ENCODE assay signal across 30 mouse cellular contexts in genomic region chr4:129129387-129129786, GRCm38 (mm10). TPM values are rescaled to one million over a fixed set of nuclear protein-coding genes. Genes with fewer than 3 reads are reported as not detected.
A peak's percentile ranks its signal among the peaks of the same experiment; 100 is the strongest.
DNase-seq lines count a peak whose midpoint lies in the region; ATAC-seq and TF ChIP-seq lines count a peak whose summit lies in the region.
"Had no signal": no experiment of that assay in that cellular context is flagged by ENCODE, and none has a peak within 500 bp of the region (broad histone marks: within the 10 kb centered on the region; RNA-seq: fewer than 3 reads in every experiment).

No protein-coding gene starts in this region.

- no peak for ATAC-seq in kidney, embryonic 15.5 days (replicated peaks; ENCODE audit: low FRiP score)

- no peaks in the 10 kb centered on the region for H3K9me3 ChIP-seq in kidney, embryonic 15.5 days (replicated peaks)
- no peaks in the 10 kb centered on the region for H3K9me3 ChIP-seq in embryonic facial prominence, embryonic 10.5 days
- H3K9me3 ChIP-seq: embryonic facial prominence, embryonic 15.5 days; forebrain, embryonic 12.5 days; G1E; heart, embryonic 13.5 days had no signal

- 0 out of 2 replicates have a peak overlapping the region, but pooled peaks have one; percentile 61 for H3K4me2 ChIP-seq in kidney, embryonic 15.5 days
- H3K4me2 ChIP-seq: hindbrain, embryonic 14.5 days had no signal

- H3K4me1 ChIP-seq in kidney, embryonic 15.5 days: peaks cover 53% of the 10 kb centered on the region
- H3K4me1 ChIP-seq in embryonic facial prominence, embryonic 10.5 days: peaks cover 53% of the 10 kb centered on the region

- intact Hi-C loops in gastrocnemius, adult 2 months (cut with DNase I): no loop called here

- H3K27ac ChIP-seq in kidney, embryonic 15.5 days: peak overlapping the region; percentile 39; the same call in 1 of the 2 replicates
- no peak overlapping the region; the same call in 1 of the 2 replicates for H3K27ac ChIP-seq in embryonic facial prominence, embryonic 10.5 days (replicated peaks)
- H3K27ac ChIP-seq in gastrocnemius, adult 2 months: no peak overlapping the region
- H3K27ac ChIP-seq: embryonic facial prominence, embryonic 15.5 days; heart, adult 2 months; heart, embryonic 13.5 days; hindbrain, embryonic 14.5 days; liver, embryonic 14.5 days had no signal

- TF ChIP-seq CTCF in gastrocnemius, adult 2 months (IDR thresholded peaks at IDR 0.05): no peak

- WGBS in kidney, embryonic 15.5 days: 23% methylated on average over 9 of the region's 9 CpGs
- WGBS in embryonic facial prominence, embryonic 10.5 days: 33% methylated on average over 9 of the region's 9 CpGs

- H3K4me3 ChIP-seq in kidney, embryonic 15.5 days (replicated peaks): no peak overlapping the region
- H3K4me3 ChIP-seq in embryonic facial prominence, embryonic 10.5 days: no peak overlapping the region
- H3K4me3 ChIP-seq in gastrocnemius, adult 2 months: no peak overlapping the region
- H3K4me3 ChIP-seq: forebrain, embryonic 12.5 days; heart, adult 2 months; heart, embryonic 13.5 days had no signal

- H3K27me3 ChIP-seq in kidney, embryonic 15.5 days: peaks cover 20% of the 10 kb centered on the region
- H3K27me3 ChIP-seq in embryonic facial prominence, embryonic 10.5 days (replicated peaks; ENCODE audit: low read depth, poor library complexity, severe bottlenecking): peaks cover 48% of the 10 kb centered on the region

- DNase-seq in kidney, postnatal 36 days: no peak
- peak; percentile 46 for DNase-seq in testis, postnatal 14 days (ENCODE audit: low spot score)
- DNase-seq in testis, postnatal 10 days (ENCODE audit: low spot score): no peak
- DNase-seq in embryonic facial prominence, embryonic 10.5 days (ENCODE audit: low spot score): peak; percentile 27
- DNase-seq in naive thymus-derived CD4-positive, alpha-beta T cell, adult 2 months (ENCODE audit: low read depth): peak; percentile 30
- DNase-seq in spleen, adult 12 weeks (ENCODE audit: low spot score): no peak
- no peak for DNase-seq in gastrocnemius, adult 2 months
- DNase-seq: gastrocnemius, postnatal 14 days; right cerebral cortex, postnatal 14 days had no signal

- H3K9ac ChIP-seq in kidney, embryonic 15.5 days: no peak overlapping the region
- H3K9ac ChIP-seq: embryonic facial prominence, embryonic 15.5 days; forebrain, embryonic 12.5 days; heart, embryonic 13.5 days; hindbrain, embryonic 14.5 days; liver, embryonic 14.5 days had no signal

- no peaks in the 10 kb centered on the region for H3K36me3 ChIP-seq in kidney, embryonic 15.5 days
- H3K36me3 ChIP-seq in embryonic facial prominence, embryonic 10.5 days (replicated peaks): no peaks in the 10 kb centered on the region
- H3K36me3 ChIP-seq: embryonic facial prominence, embryonic 15.5 days; forebrain, embryonic 12.5 days; G1E; heart, embryonic 13.5 days had no signal

RNA-seq across cellular contexts. Expression of gene Fndc5, which starts 7.4 kb away (rescaled TPM):
- polyA plus RNA-seq in kidney, embryonic 15.5 days (2015; fragmentation: Nextera tagmentation; extraction: Ambion mirVana): 5.1 and 5.5 TPM in 2 replicates
- 1.5 TPM in 2 replicates for polyA plus RNA-seq in embryonic facial prominence, embryonic 10.5 days (2016; fragmentation: Nextera tagmentation; extraction: Ambion mirVana)
- 100 to 1,000 TPM in 1 of 2 experiments, 10 to 100 TPM in 1; 52.1 to 132 TPM for total RNA-seq in gastrocnemius, adult 2 months (2021)
- total RNA-seq: common myeloid progenitor, adult 5-6 weeks had no signal

RNA-seq across cellular contexts. Expression of gene Hpca, which starts 7.6 kb away (rescaled TPM):
- polyA plus RNA-seq in kidney, embryonic 15.5 days (2015; fragmentation: Nextera tagmentation; extraction: Ambion mirVana): 2.0 and 2.8 TPM in 2 replicates
- 0.66 and 1.8 TPM in 2 replicates for polyA plus RNA-seq in embryonic facial prominence, embryonic 10.5 days (2016; fragmentation: Nextera tagmentation; extraction: Ambion mirVana)
- total RNA-seq in gastrocnemius, adult 2 months (2021): not detected
- total RNA-seq: G1E; hematopoietic stem cell, adult 5-6 weeks had no signal
- polyA plus RNA-seq: CD4-positive, CD25-positive, alpha-beta regulatory T cell, adult 4 months; G1E; inflammation-experienced regulatory T-cells, adult 6 months; lung, adult 2 months had no signal

RNA-seq across cellular contexts. Expression of gene Tmem54, which starts 24.0 kb away (rescaled TPM):
- polyA plus RNA-seq in kidney, embryonic 15.5 days (2015; fragmentation: Nextera tagmentation; extraction: Ambion mirVana): 9.2 TPM in 2 replicates
- polyA plus RNA-seq in embryonic facial prominence, embryonic 10.5 days (2016; fragmentation: Nextera tagmentation; extraction: Ambion mirVana): 10.6 and 11.8 TPM in 2 replicates
- total RNA-seq in gastrocnemius, adult 2 months (2021): not detected
- total RNA-seq: adrenal gland, adult 18-20 months; adrenal gland, postnatal 25 days; common myeloid progenitor, adult 5-6 weeks; G1E; gastrocnemius, postnatal 14 days; heart, adult 2 months; heart, postnatal 10 days; hematopoietic stem cell, adult 5-6 weeks; layer of hippocampus, postnatal 10 days; left cerebral cortex, adult 18-20 months; left cerebral cortex, postnatal 14 days had no signal
- polyA plus RNA-seq: CD4-positive, CD25-positive, alpha-beta regulatory T cell, adult 4 months; G1E; hindbrain, embryonic 14.5 days; inflammation-experienced regulatory T-cells, adult 6 months; midbrain, embryonic 14.5 days; neural tube, embryonic 14.5 days had no signal

Comparison
In these comparisons a context has a peak if more than half of its experiments do, and no peak if none do; other contexts are left out.
1. DNase-seq: peak in testis, postnatal 14 days (single experiment), embryonic facial prominence, embryonic 10.5 days (single experiment) and naive thymus-derived CD4-positive, alpha-beta T cell, adult 2 months (single experiment); none in kidney, postnatal 36 days (0 of 2), testis, postnatal 10 days (single experiment), spleen, adult 12 weeks (single experiment) and gastrocnemius, adult 2 months (single experiment).